Mouse (Mus musculus) lung, adult 2 months (tissue): ENCODE data around the gene Ddx17. TPM values are rescaled to one million over a fixed set of nuclear protein-coding genes. Genes with fewer than 3 reads are reported as not detected.
A peak's percentile ranks its signal among the peaks of the same experiment; 100 is the strongest.

Experiments
- DNase-seq: peaks from one replicate; pipeline ENCODE4 v3.0.0; 2022
- H3K4me1 ChIP-seq: fragments of 200-500 bp; 2 replicates; pipeline ENCODE4 v1.6.1; 2011; ENCODE audit warnings: low read length; ENCODE audit not compliant: control insufficient read depth, insufficient read depth
- H3K4me3 ChIP-seq: fragments of 200-500 bp; replicated peaks from 2 replicates; pipeline ENCODE3; 2011; ENCODE audit warnings: low read depth, mild to moderate bottlenecking, control low read depth, low read length; ENCODE audit errors: extremely low read depth
- CTCF ChIP-seq: fragments of 200-500 bp; IDR thresholded peaks from 2 replicates; pipeline ENCODE4 v1.5.1; 2011; ENCODE audit warnings: mild to moderate bottlenecking, low read length, control low read depth; ENCODE audit not compliant: insufficient read depth
- POLR2A ChIP-seq: fragments of 200-500 bp; IDR thresholded peaks from 2 replicates; pipeline ENCODE4 v1.6.1; 2011; ENCODE audit warnings: low read depth, mild to moderate bottlenecking, control low read depth, low read length, borderline replicate concordance; ENCODE audit errors: extremely low read depth
- WGBS: fragments of 180-500 bp; shearing (Covaris S2); methylation state at CpG from one replicate; pipeline ENCODE4 v1.1.7; 2018; 5-methylcytosine and 5-hydroxymethylcytosine counted together
- polyA plus RNA-seq: library from polyadenylated mRNA; depleted of rRNA; stranded (reverse); fragments of >200 nt; gene quantifications from 2 replicates; pipeline ENCODE4 v1.2.3, GENCODE M21; 2012

Ddx17 gene
- polyA plus RNA-seq, 1 experiment = 299 TPM

- no peak for TF ChIP-seq CTCF
- no peak for TF ChIP-seq POLR2A
- 56% methylated on average over 31 of the region's 31 CpGs for WGBS
- DNase-seq = no peak
- H3K4me3 ChIP-seq = no peak overlapping the region
- peaks cover 11% of the 10 kb centered on the region for H3K4me1 ChIP-seq
These were observed 39.3 kb downstream of the Ddx17 start for GRCm38 (mm10) chr15:79507055-79507828.

GRCm38 (mm10) chr15:79506460-79506859 lies 40.1 kb downstream of the Ddx17 start:
- no peak for DNase-seq
- WGBS = 24% methylated on average over 7 of the region's 7 CpGs
- no peak for TF ChIP-seq POLR2A
- no peak for TF ChIP-seq CTCF
- peaks cover 8% of the 10 kb centered on the region for H3K4me1 ChIP-seq
- H3K4me3 ChIP-seq = no peak overlapping the region

DNA sequence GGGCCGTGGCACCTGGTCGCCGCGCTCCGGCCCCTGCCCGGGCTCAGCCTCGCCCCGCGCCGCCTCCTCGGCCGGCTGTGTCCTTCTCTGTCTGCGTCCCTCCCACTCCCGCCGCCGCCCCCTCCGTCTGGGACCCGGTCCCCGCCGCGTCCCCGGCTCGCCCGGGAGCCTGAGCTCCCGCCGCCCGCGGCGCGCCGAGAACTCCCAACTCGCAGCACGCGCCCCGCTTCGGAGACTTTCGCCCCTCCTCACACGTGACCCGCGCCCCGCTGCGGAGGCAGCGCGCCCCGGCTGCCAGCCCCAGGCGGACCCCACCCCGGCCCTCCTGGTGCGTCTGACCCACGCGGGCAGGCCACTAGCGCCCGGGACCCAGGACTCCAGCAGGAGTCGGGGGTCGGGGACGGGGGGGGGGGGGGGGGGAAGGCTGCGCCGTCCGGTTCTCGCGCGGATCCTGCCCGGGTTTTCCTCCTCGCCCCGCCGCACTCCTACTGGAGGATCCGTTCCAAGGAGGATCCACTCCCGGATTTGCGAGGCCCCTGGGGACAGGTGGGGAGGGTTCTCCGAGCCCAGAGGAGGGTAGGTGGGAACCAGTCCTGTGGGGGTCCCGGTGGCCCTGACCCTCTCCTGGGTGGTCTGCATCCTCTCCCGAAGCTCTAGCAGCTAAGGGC lies 40.8 kb downstream of the Ddx17 start:
- 1% methylated on average over 66 of the region's 71 CpGs for WGBS
- Histone ChIP-seq H3K4me3 (peak overlapping the region; percentile 34), H3K4me1 (peaks cover 5% of the 10 kb centered on the region)
- peak; percentile 54 for DNase-seq
- TF ChIP-seq CTCF = no peak
- no peak for TF ChIP-seq POLR2A

DNA sequence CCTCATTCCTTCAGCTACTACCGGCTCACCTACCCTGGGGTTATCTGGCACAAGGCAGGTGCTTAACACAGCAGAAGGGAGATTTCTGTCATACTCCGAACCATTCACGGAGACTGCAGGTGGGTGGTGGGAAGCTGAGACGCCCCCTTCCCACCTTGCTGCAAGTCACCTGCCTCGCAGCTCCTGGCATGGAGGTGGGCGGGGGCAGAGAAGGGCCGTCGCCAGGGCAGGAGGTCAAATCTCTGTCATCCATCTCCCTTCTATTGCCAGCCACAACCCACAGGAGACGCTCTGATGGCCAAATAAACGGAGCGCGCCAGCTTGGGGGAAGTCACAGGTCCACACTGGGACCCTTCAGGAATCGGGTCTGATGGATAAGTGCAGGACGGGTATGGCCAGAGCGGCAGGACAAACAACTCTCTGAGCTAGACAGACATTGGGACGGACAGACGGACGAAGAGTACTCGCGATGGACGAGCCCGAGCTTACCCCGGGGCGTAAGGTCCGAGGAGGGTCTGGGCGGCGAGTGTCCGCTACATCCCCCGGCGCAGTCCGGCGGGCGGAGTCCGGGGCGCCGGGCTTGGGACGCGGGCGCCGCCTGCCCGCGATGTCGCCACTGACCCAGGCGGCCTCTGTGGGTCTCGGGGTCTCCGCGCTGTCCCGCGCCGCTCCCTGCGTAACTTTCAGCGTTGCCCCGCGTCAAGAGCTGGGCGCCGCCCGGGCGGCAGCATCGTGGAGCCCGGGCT lies 41.7 kb downstream of the Ddx17 start, which contains the start of gene Kcnj4:
TSS of gene Kcnj4 (minus strand) at position 535 of the 746 bp plus-strand sequence.
- H3K4me1 ChIP-seq = peaks cover 5% of the 10 kb centered on the region
- peak within 1 kb of the TSS; percentile 34 for H3K4me3 ChIP-seq
- TF ChIP-seq POLR2A (no peak), CTCF (no peak)
- WGBS = 2% methylated on average over 51 of the region's 60 CpGs
- DNase-seq = no peak

DNA sequence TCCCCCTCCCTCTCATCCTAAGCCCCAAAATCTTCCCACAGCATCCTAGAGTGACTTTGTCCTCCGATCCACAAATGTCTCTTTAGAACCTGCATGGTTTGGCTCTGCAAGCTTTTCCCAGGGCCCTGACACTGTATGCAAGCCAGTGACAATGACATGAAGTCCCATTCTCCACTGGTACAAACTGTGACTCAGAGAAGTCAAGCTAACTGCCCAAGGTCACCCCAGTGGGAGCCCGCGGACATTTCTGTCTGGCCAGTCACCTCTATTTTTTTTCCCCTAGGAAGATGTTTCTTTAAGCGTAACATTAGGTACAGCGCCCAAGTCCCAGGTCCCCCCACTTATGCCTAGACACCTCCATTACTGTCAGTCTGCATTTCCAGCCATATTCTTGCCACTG lies 43.1 kb downstream of the Ddx17 start:
- no peak overlapping the region for H3K4me3 ChIP-seq
- TF ChIP-seq CTCF = no peak
- TF ChIP-seq POLR2A = no peak
- no peak for DNase-seq
- H3K4me1 ChIP-seq = peaks cover 5% of the 10 kb centered on the region
- 68% methylated on average over 5 of the region's 5 CpGs for WGBS

DNA sequence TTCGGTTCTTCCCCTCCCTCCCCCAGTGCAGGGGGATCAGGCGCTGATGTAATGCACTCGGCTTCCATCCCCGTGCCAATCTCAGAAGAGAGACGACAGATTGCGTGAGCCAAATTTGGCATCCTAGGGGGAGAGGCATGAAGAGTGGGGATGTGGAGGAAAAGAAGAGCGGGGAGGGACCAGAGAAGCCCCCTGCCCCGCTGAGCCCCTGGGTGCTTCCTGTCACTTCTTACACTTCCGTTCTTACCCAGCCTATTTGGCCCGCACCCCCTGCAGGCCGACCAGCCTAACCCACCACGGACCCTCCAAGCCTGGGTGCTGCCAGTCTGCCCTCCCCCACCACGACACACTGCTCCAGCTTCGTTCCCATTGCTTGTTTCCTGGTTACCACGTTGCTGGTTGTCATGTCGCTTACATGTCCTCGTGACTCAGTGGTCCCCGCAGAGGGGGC lies 43.6 kb downstream of the Ddx17 start:
- TF ChIP-seq POLR2A = no peak
- TF ChIP-seq CTCF = no peak
- H3K4me1 ChIP-seq = peaks cover 5% of the 10 kb centered on the region
- 15% methylated on average over 18 of the region's 18 CpGs for WGBS
- no peak overlapping the region for H3K4me3 ChIP-seq
- no peak for DNase-seq

- no peak overlapping the region for H3K4me3 ChIP-seq
- WGBS = 76% methylated on average over 17 of the region's 17 CpGs
- H3K4me1 ChIP-seq = peaks cover 3% of the 10 kb centered on the region
- DNase-seq = no peak
- TF ChIP-seq CTCF = no peak
- no peak for TF ChIP-seq POLR2A
These were observed 46.4 kb downstream of the Ddx17 start for GRCm38 (mm10) chr15:79500110-79500509.

- Histone ChIP-seq H3K4me3 (no peak overlapping the region), H3K4me1 (no peaks in the 10 kb centered on the region)
- 36% methylated on average over 18 of the region's 18 CpGs for WGBS
- TF ChIP-seq POLR2A (no peak), CTCF (no peak)
- DNase-seq = no peak
These were observed 53.0 kb downstream of the Ddx17 start for GRCm38 (mm10) chr15:79493527-79493926.

- whole genome bisulfite sequencing = 61% methylated on average over 11 of the region's 11 CpGs
These were observed 57.1 kb downstream of the Ddx17 start for GRCm38 (mm10) chr15:79489463-79489862.

More at GRCm38 (mm10) chr15:79489463-79489862, 57.1 kb downstream of the Ddx17 start:
- TF ChIP-seq POLR2A (no peak), CTCF (no peak)
- Histone ChIP-seq H3K4me1 (no peaks in the 10 kb centered on the region), H3K4me3 (no peak overlapping the region)
- no peak for DNase-seq
